Mouse (Mus musculus) adrenal gland, postnatal 10 days (tissue): ENCODE measurements around the gene Nlrp6. TPM values are rescaled to one million over a fixed set of nuclear protein-coding genes. Genes with fewer than 3 reads are reported as not detected.
"Not testable (repeated sequence)": the region's sequence is repeated elsewhere in the genome, so short reads cannot be mapped to it uniquely, and the experiment has no call there.

Source experiments
- DNase-seq: peaks from one replicate; pipeline ENCODE4 v3.0.0; 2021; ENCODE audit warnings: mixed read lengths
- total RNA-seq, 2 experiments: library from RNA; stranded (reverse); gene quantifications; 2 replicates each; pipeline ENCODE4 v1.2.3; 2021

Nlrp6 gene
- total RNA-seq, 2 experiments from 2014 or later: 4.9 to 7.9 TPM

DNA sequence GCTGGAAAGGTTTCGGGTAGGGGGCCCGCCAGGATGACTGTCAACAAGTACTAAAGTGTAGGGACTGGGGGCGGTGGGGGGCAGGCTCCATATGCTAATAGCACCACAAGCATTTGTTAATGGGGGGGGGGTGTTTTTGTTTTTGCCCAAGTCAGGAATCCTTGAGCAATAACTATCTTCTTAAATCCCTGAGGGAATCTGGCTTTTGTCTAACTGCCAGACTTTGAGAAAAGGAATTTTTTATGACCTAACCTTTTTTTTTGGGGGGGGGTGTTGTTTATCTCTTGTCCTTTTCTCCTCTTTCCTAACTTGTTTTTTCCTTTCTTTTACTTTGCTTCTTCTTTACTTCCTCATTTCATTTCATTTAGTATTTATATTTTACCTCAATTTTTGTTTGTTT is 54.8 kb downstream of the Nlrp6 start:
- DNase-seq: no peak

DNA sequence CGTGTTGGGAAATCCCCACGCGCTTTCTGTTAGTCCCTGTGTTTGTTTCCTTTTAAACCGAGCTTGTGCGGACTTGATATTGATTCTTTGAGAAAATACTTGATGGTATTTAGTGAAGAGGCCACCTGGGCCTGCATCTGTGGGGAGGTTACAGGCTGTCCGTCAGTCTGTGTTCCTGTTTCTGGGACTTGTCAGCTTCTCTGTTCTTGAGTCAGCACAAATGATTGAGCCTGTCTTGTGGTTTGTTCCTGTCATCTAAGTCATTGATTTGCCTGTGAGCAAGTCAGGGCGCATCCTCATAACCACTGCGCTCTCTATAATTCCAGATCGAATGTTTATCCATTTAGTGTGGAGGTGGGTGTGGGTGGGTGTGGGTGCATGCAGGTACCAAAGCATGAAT is 56.0 kb downstream of the Nlrp6 start:
- DNase-seq: not testable (repeated sequence)

Other genes with a start within 250 kb of the Nlrp6 start
- not detected for gene Olfr45, start 239.0 kb upstream of the Nlrp6 start, total RNA-seq
- not detected for gene Olfr541, start 223.6 kb upstream of the Nlrp6 start, total RNA-seq
- 100 to 1,000 TPM; 231 to 556 TPM for gene Cyp2e1, start 157.2 kb upstream of the Nlrp6 start, total RNA-seq
- not detected for gene Syce1, start 133.1 kb upstream of the Nlrp6 start, total RNA-seq
- gene Zfp941, start 98.7 kb upstream of the Nlrp6 start, total RNA-seq: 1 to 10 TPM; 2.3 to 2.6 TPM
- gene Urah, start 85.9 kb upstream of the Nlrp6 start, total RNA-seq: 10 to 100 TPM; 14.7 to 35.6 TPM
- under 1 TPM; 0.76 to 0.90 TPM for gene Scgb1c1, start 75.4 kb upstream of the Nlrp6 start, total RNA-seq
- under 1 TPM in 1 of 2 experiments, not detected in 1; 0.24 TPM for gene Odf3, start 73.1 kb upstream of the Nlrp6 start, total RNA-seq
- under 1 TPM in 1 of 2 experiments, not detected in 1; 0.39 TPM for gene Gm45785, start 64.6 kb upstream of the Nlrp6 start, total RNA-seq
- gene Ric8a, start 63.9 kb upstream of the Nlrp6 start, total RNA-seq: 10 to 100 TPM; 43.5 to 58.0 TPM
- 10 to 100 TPM; 29.1 to 33.5 TPM for gene Bet1l, start 63.3 kb upstream of the Nlrp6 start, total RNA-seq
- gene Psmd13, start 38.9 kb upstream of the Nlrp6 start, total RNA-seq: 100 to 1,000 TPM; 106 to 112 TPM
- 10 to 100 TPM; 67.6 to 70.9 TPM for gene Sirt3, start 38.6 kb upstream of the Nlrp6 start, total RNA-seq
- 1,000 to 10,000 TPM; 2,860 to 2,972 TPM for gene Cox8b, start 20.5 kb upstream of the Nlrp6 start, total RNA-seq
- 10 to 100 TPM; 31.6 to 37.2 TPM for gene Pgghg, start 20.5 kb downstream of the Nlrp6 start, total RNA-seq
- gene Ifitm5, start 29.4 kb downstream of the Nlrp6 start, total RNA-seq: 1 to 10 TPM; 1.4 to 3.3 TPM
- not detected for gene Gm45717, start 35.0 kb downstream of the Nlrp6 start, total RNA-seq
- gene Ifitm2, start 35.1 kb downstream of the Nlrp6 start, total RNA-seq: 100 to 1,000 TPM; 418 to 468 TPM
- gene Ifitm1, start 46.3 kb downstream of the Nlrp6 start, total RNA-seq: 10 to 100 TPM; 12.2 to 12.4 TPM
- gene Ifitm3, start 89.9 kb downstream of the Nlrp6 start, total RNA-seq: 100 to 1,000 TPM; 131 to 136 TPM
- 1 to 10 TPM; 1.7 to 3.2 TPM for gene Ifitm6, start 97.0 kb downstream of the Nlrp6 start, total RNA-seq
- gene Gm17387, start 108.2 kb downstream of the Nlrp6 start, total RNA-seq: not detected
- 1 to 10 TPM; 2.0 to 5.1 TPM for gene B4galnt4, start 140.2 kb downstream of the Nlrp6 start, total RNA-seq
- 1 to 10 TPM in 1 of 2 experiments, under 1 TPM in 1; 0.94 to 1.5 TPM for gene Pkp3, start 157.3 kb downstream of the Nlrp6 start, total RNA-seq
- 10 to 100 TPM in 1 of 2 experiments, 1 to 10 TPM in 1; 8.3 to 10.6 TPM for gene Sigirr, start 179.7 kb downstream of the Nlrp6 start, total RNA-seq
- under 1 TPM; 0.33 to 0.42 TPM for gene Ano9, start 196.9 kb downstream of the Nlrp6 start, total RNA-seq
- gene Ptdss2, start 201.5 kb downstream of the Nlrp6 start, total RNA-seq: 10 to 100 TPM; 51.0 to 57.2 TPM